Mouse (Mus musculus) adipocyte (in vitro differentiated cells): Measurements from ENCODE around the gene Ano6.

ENCODE experiments used
- DNase-seq: peaks from one replicate; pipeline ENCODE4 v3.0.0-alpha.2; 2016; ENCODE audit warnings: low spot score

Ano6 gene

GRCm38 (mm10) chr15:95890368-95890767 lies 99.7 kb downstream of the Ano6 start:
- no peak for DNase-seq

- DNase-seq, result no peak
Measured at GRCm38 (mm10) chr15:95892171-95892570, 101.5 kb downstream of the Ano6 start.

GRCm38 (mm10) chr15:95892929-95893328 lies 102.3 kb downstream of the Ano6 start:
- no peak for DNase-seq

- no peak for DNase-seq
Measured at GRCm38 (mm10) chr15:95895699-95896098, 105.1 kb downstream of the Ano6 start.

- no peak for DNase-seq
Measured at GRCm38 (mm10) chr15:95897653-95898052, 107.0 kb downstream of the Ano6 start.

- DNase-seq, result no peak
Measured at GRCm38 (mm10) chr15:95898438-95898837, 107.8 kb downstream of the Ano6 start.

- no peak for DNase-seq
Measured at GRCm38 (mm10) chr15:95902396-95902795, 111.8 kb downstream of the Ano6 start.

GRCm38 (mm10) chr15:95904247-95904646 lies 113.6 kb downstream of the Ano6 start:
- no peak for DNase-seq

- DNase-seq, result no peak
Measured at GRCm38 (mm10) chr15:95906017-95906749, 115.5 kb downstream of the Ano6 start.

GRCm38 (mm10) chr15:95906891-95907290 lies 116.2 kb downstream of the Ano6 start:
- no peak for DNase-seq

- DNase-seq, result peak; percentile 79
Measured at GRCm38 (mm10) chr15:95907337-95907736, 116.7 kb downstream of the Ano6 start.

- DNase-seq, result no peak
Measured at GRCm38 (mm10) chr15:95907909-95908308, 117.3 kb downstream of the Ano6 start.

GRCm38 (mm10) chr15:95910099-95910780 lies 119.6 kb downstream of the Ano6 start:
- DNase-seq, result peak; percentile 51

- no peak for DNase-seq
Measured at GRCm38 (mm10) chr15:95914963-95915362, 124.3 kb downstream of the Ano6 start.

- DNase-seq, result no peak
Measured at GRCm38 (mm10) chr15:95915477-95915876, 124.8 kb downstream of the Ano6 start.

GRCm38 (mm10) chr15:95917330-95917729 lies 126.7 kb downstream of the Ano6 start:
- DNase-seq, result no peak

- peak; percentile 14 for DNase-seq
Measured at GRCm38 (mm10) chr15:95920047-95920446, 129.4 kb downstream of the Ano6 start.

GRCm38 (mm10) chr15:95921072-95921471 lies 130.4 kb downstream of the Ano6 start:
- DNase-seq, result no peak

GRCm38 (mm10) chr15:95921639-95922038 lies 131.0 kb downstream of the Ano6 start:
- DNase-seq, result no peak

- DNase-seq, result no peak
Measured at GRCm38 (mm10) chr15:95922558-95922957, 131.9 kb downstream of the Ano6 start.

GRCm38 (mm10) chr15:95925334-95925986 lies 134.8 kb downstream of the Ano6 start:
- no peak for DNase-seq

- DNase-seq, result no peak
Measured at GRCm38 (mm10) chr15:95929087-95929486, 138.4 kb downstream of the Ano6 start.
